8 mouse cellular contexts compared by ENCODE assay signal in genomic region chr7:24587330-24588105, GRCm38 (mm10). TPM values are rescaled to one million over a fixed set of nuclear protein-coding genes. Genes with fewer than 3 reads are reported as not detected.
A peak's percentile ranks its signal among the peaks of the same experiment; 100 is the strongest.
DNase-seq lines count a peak whose midpoint lies in the region; ATAC-seq lines count a peak whose summit lies in the region.

TSS of gene Ethe1 (plus strand) at chr7:24587543.
TSS of gene Zfp575 (minus strand) at chr7:24587641.

- H3K4me3 ChIP-seq in embryonic facial prominence, embryonic 13.5 days = peak within 1 kb of the TSS; percentile 57
- H3K4me3 ChIP-seq in heart, embryonic 14.5 days (ENCODE audit: control insufficient read depth in 1 of 2, insufficient read depth in 1 of 2, low read depth in 1 of 2, low read length in 2 of 2) = peak within 1 kb of the TSS; percentile 47 to 55
- peak within 1 kb of the TSS; percentile 60 for H3K4me3 ChIP-seq in lung, embryonic 16.5 days (ENCODE audit: low read length)

- H3K4me2 ChIP-seq in embryonic facial prominence, embryonic 13.5 days = peak within 1 kb of the TSS; percentile 81
- peak within 1 kb of the TSS; percentile 69 for H3K4me2 ChIP-seq in heart, embryonic 14.5 days (ENCODE audit: low read length)
- peak within 1 kb of the TSS; percentile 88 for H3K4me2 ChIP-seq in lung, embryonic 16.5 days (ENCODE audit: low read depth, low read length)

- peak within 1 kb of the TSS; percentile 83 for H3K9ac ChIP-seq in embryonic facial prominence, embryonic 13.5 days
- peak within 1 kb of the TSS; percentile 56; the same call in 1 of the 2 replicates for H3K9ac ChIP-seq in heart, embryonic 14.5 days (ENCODE audit: low read length)
- peak within 1 kb of the TSS; percentile 74 for H3K9ac ChIP-seq in lung, embryonic 16.5 days (ENCODE audit: low read length)

- WGBS in embryonic facial prominence, embryonic 13.5 days = 8% methylated on average over 30 of the region's 30 CpGs
- 9% methylated on average over 30 of the region's 30 CpGs for WGBS in heart, embryonic 14.5 days
- WGBS in lung, embryonic 16.5 days = 6% methylated on average over 30 of the region's 30 CpGs

- ATAC-seq in embryonic facial prominence, embryonic 13.5 days (ENCODE audit: insufficient number of reproducible peaks, insufficient read depth, low FRiP score, low TSS enrichment, low read depth) = 0 out of 2 replicates have a peak, but pooled peaks have one; percentile 38
- no peak for ATAC-seq in heart, embryonic 14.5 days (ENCODE audit: insufficient number of reproducible peaks, insufficient read depth, low FRiP score, low read depth)
- peak; percentile 66 for ATAC-seq in lung, embryonic 16.5 days (ENCODE audit: low read depth)
- ATAC-seq in megakaryocyte-erythroid progenitor cell, adult 5-6 weeks (replicated peaks; ENCODE audit: low FRiP score, low TSS enrichment, poor library complexity, severe bottlenecking) = no peak

- peaks cover 31% of the 10 kb centered on the region for H3K27me3 ChIP-seq in embryonic facial prominence, embryonic 13.5 days
- peaks cover 37% of the 10 kb centered on the region for H3K27me3 ChIP-seq in heart, embryonic 14.5 days (ENCODE audit: control insufficient read depth, insufficient read depth, low read length)
- H3K27me3 ChIP-seq in lung, embryonic 16.5 days (ENCODE audit: control insufficient read depth, insufficient read depth, low read depth, low read length) = peaks cover 22% of the 10 kb centered on the region

- H3K4me1 ChIP-seq in embryonic facial prominence, embryonic 13.5 days = peaks cover 10% of the 10 kb centered on the region
- peaks cover 2 to 7% of the 10 kb centered on the region in 2 experiments; a peak in 3 of 4 replicates for H3K4me1 ChIP-seq in heart, embryonic 14.5 days (ENCODE audit: control insufficient read depth in 2 of 2, insufficient read depth in 2 of 2, low read length in 2 of 2)
- H3K4me1 ChIP-seq in lung, embryonic 16.5 days (replicated peaks; ENCODE audit: control insufficient read depth, insufficient read depth, low read length) = peaks cover 13% of the 10 kb centered on the region

- no peaks in the 10 kb centered on the region for H3K9me3 ChIP-seq in embryonic facial prominence, embryonic 13.5 days
- no peaks in the 10 kb centered on the region for H3K9me3 ChIP-seq in heart, embryonic 14.5 days (ENCODE audit: control insufficient read depth, low read length)
- no peaks in the 10 kb centered on the region for H3K9me3 ChIP-seq in lung, embryonic 16.5 days (ENCODE audit: control insufficient read depth, low read length)

- DNase-seq in urinary bladder, postnatal 14 days (ENCODE audit: low spot score) = peak; percentile 67
- DNase-seq in urinary bladder, adult 18-20 months (ENCODE audit: low spot score in 2 of 2) = no peak
- DNase-seq in layer of hippocampus, adult 9-11 months = peak; percentile 76
- DNase-seq in right cerebral cortex, postnatal 10 days (ENCODE audit: low spot score in 2 of 2) = peak; percentile 91 to 93

- peak within 1 kb of the TSS; percentile 44; the same call in 1 of the 2 replicates for H3K27ac ChIP-seq in embryonic facial prominence, embryonic 13.5 days
- no peak within 1 kb of the TSS for H3K27ac ChIP-seq in heart, embryonic 14.5 days (replicated peaks in 1 of 2; ENCODE audit: control insufficient read depth in 1 of 2, insufficient read depth in 1 of 2, low read depth in 2 of 2, low read length in 2 of 2)
- H3K27ac ChIP-seq in lung, embryonic 16.5 days (ENCODE audit: low read length) = peak within 1 kb of the TSS; percentile 31; the same call in 1 of the 2 replicates

- no peaks in the 10 kb centered on the region for H3K36me3 ChIP-seq in embryonic facial prominence, embryonic 13.5 days
- H3K36me3 ChIP-seq in heart, embryonic 14.5 days (ENCODE audit: control insufficient read depth, insufficient read depth, low read length) = no peaks in the 10 kb centered on the region
- H3K36me3 ChIP-seq in lung, embryonic 16.5 days (ENCODE audit: control insufficient read depth, insufficient read depth, low read length) = no peaks in the 10 kb centered on the region

RNA-seq across cellular contexts. Expression of gene Ethe1, which starts in this region (rescaled TPM):
- 24.0 and 26.0 TPM in 2 replicates for polyA plus RNA-seq in embryonic facial prominence, embryonic 13.5 days (2015; fragmentation: Nextera tagmentation; extraction: Ambion mirVana)
- 24.8 and 26.2 TPM in 2 replicates for polyA plus RNA-seq in heart, embryonic 14.5 days (2014; fragmentation: Nextera tagmentation; extraction: Ambion mirVana)
- polyA plus RNA-seq in lung, embryonic 16.5 days (2015; fragmentation: Nextera tagmentation; extraction: Ambion mirVana) = 21.9 and 22.4 TPM in 2 replicates
- 12.4 and 19.8 TPM in 2 replicates for total RNA-seq in megakaryocyte-erythroid progenitor cell, adult 5-6 weeks (2014; fragmentation: Nextera tagmentation)
- 8.3 and 11.4 TPM in 2 replicates for total RNA-seq in megakaryocyte-erythroid progenitor cell, adult 5-6 weeks (2017)

RNA-seq across cellular contexts. Expression of gene Zfp575, which starts in this region (rescaled TPM):
- polyA plus RNA-seq in embryonic facial prominence, embryonic 13.5 days (2015; fragmentation: Nextera tagmentation; extraction: Ambion mirVana) = 7.0 and 7.3 TPM in 2 replicates
- 0.36 and 0.49 TPM in 2 replicates for polyA plus RNA-seq in heart, embryonic 14.5 days (2014; fragmentation: Nextera tagmentation; extraction: Ambion mirVana)
- polyA plus RNA-seq in lung, embryonic 16.5 days (2015; fragmentation: Nextera tagmentation; extraction: Ambion mirVana) = 2.2 and 2.3 TPM in 2 replicates
- total RNA-seq in megakaryocyte-erythroid progenitor cell, adult 5-6 weeks (2014; fragmentation: Nextera tagmentation) = 0.37 TPM in 1 of 2 replicates, not detected in the other
- total RNA-seq in megakaryocyte-erythroid progenitor cell, adult 5-6 weeks (2017) = not detected in 2 replicates

Comparison
In these comparisons a context has a peak if more than half of its experiments do, and no peak if none do; other contexts are left out.
1. DNase-seq: peak in urinary bladder, postnatal 14 days (single experiment), layer of hippocampus, adult 9-11 months (single experiment) and right cerebral cortex, postnatal 10 days (2 of 2); none in urinary bladder, adult 18-20 months (0 of 2).
2. ATAC-seq: peak in embryonic facial prominence, embryonic 13.5 days (single experiment) and lung, embryonic 16.5 days (single experiment); none in heart, embryonic 14.5 days (single experiment) and megakaryocyte-erythroid progenitor cell, adult 5-6 weeks (single experiment).
3. H3K27ac ChIP-seq: peak in embryonic facial prominence, embryonic 13.5 days (single experiment) and lung, embryonic 16.5 days (single experiment); none in heart, embryonic 14.5 days (0 of 2).
4. Peak in every context shown above with its lines, with median percentiles within 50 percentile points of each other: H3K4me2 ChIP-seq, H3K4me3 ChIP-seq and H3K9ac ChIP-seq.